In the genomic region with DNA sequence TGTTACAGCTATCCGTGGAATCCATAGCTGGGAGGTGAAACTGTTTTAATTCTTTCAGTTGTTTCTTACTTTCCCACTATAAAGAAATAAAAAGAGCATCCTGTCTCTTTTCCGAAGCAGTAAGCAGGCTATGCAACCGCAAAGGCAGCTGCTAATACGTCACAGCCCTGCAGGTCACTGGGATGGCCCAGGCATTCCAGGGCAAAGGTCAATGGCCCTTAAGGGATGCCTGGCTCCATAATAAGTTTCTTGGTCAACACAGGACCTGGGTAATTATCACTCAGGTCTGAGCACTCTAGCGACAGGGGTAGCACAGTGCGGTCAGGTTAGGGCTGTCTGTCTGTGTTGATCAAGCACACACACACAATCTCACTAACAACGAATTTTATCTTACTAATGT, we compare ENCODE assay signal across 21 mouse cellular contexts.
"Had no signal": no experiment of that assay in that cellular context is flagged by ENCODE, and none has a peak within 500 bp of the region (broad histone marks: within the 10 kb centered on the region; RNA-seq: fewer than 3 reads in every experiment).

No protein-coding gene starts in this region.

- H3K4me3 ChIP-seq: layer of hippocampus, adult 2 months; liver, embryonic 12.5 days; liver, embryonic 15.5 days; megakaryocyte, embryonic 14.5 days; midbrain, embryonic 10.5 days; midbrain, embryonic 13.5 days; myocyte; neural tube, embryonic 13.5 days; stomach, embryonic 15.5 days had no signal

- H3K9me3 ChIP-seq: liver, embryonic 12.5 days; liver, embryonic 15.5 days; megakaryocyte, embryonic 14.5 days; midbrain, embryonic 10.5 days; midbrain, embryonic 13.5 days; neural tube, embryonic 13.5 days; stomach, embryonic 15.5 days had no signal

- H3K4me2 ChIP-seq: liver, embryonic 12.5 days; liver, embryonic 15.5 days; lung, embryonic 14.5 days; midbrain, embryonic 13.5 days; neural tube, embryonic 13.5 days; stomach, embryonic 15.5 days had no signal

- DNase-seq: kidney, postnatal 25 days; layer of hippocampus, adult 9-11 months; lung, embryonic 14.5 days; lung, postnatal 10 days; retina, postnatal 1 day; right cerebral cortex, postnatal 25 days; spleen, adult 18-20 months; thymus, postnatal 25 days had no signal

- ATAC-seq: inflammation-experienced regulatory T-cells, adult 6 months; intestine, embryonic 16.5 days; liver, embryonic 12.5 days; midbrain, embryonic 13.5 days; midbrain, embryonic 16.5 days had no signal

- H3K9ac ChIP-seq: liver, embryonic 12.5 days; liver, embryonic 15.5 days; lung, embryonic 14.5 days; midbrain, embryonic 13.5 days; neural tube, embryonic 13.5 days; stomach, embryonic 15.5 days had no signal

- H3K27ac ChIP-seq: kidney, postnatal 0 days; layer of hippocampus, adult 2 months; liver, embryonic 12.5 days; liver, embryonic 15.5 days; midbrain, embryonic 10.5 days; midbrain, embryonic 13.5 days; neural tube, embryonic 13.5 days; stomach, embryonic 15.5 days had no signal

- H3K4me1 ChIP-seq: liver, embryonic 12.5 days; liver, embryonic 15.5 days; megakaryocyte, embryonic 14.5 days; stomach, embryonic 15.5 days had no signal

- H3K36me3 ChIP-seq: liver, embryonic 12.5 days; liver, embryonic 15.5 days; midbrain, embryonic 10.5 days; stomach, embryonic 15.5 days had no signal
